Mouse (Mus musculus): ENCODE measurements at regions not wholly inside any gene's neighbourhood (a gene's known extent, or its start where the extent isn't known, plus 50 kb on each side); places are given as distances from the start of the nearest gene placed in this dataset. TPM values are rescaled to one million over a fixed set of nuclear protein-coding genes. Genes with fewer than 3 reads are reported as not detected.

- Histone ChIP-seq H3K36me3 (no peaks in the 10 kb centered on the region), H3K9ac (no peak overlapping the region), H3K4me2 (no peak overlapping the region), H3K9me3 (replicated peaks) (no peaks in the 10 kb centered on the region), H3K27ac (peak overlapping the region; percentile 52), H3K4me1 (peaks cover 15% of the 10 kb centered on the region; the same call in 1 of the 2 replicates), H3K27me3 (no peaks in the 10 kb centered on the region), H3K4me3 (replicated peaks) (no peak overlapping the region)
- 78% methylated on average over 7 of the region's 7 CpGs for WGBS
- ATAC-seq (replicated peaks; ENCODE audit: low FRiP score) = no peak
Observed at GRCm38 (mm10) chr16:92903486-92903885, 77.5 kb upstream of the Runx1 start.

- Histone ChIP-seq H3K4me1 (peaks cover 8% of the 10 kb centered on the region; the same call in 1 of the 2 replicates), H3K27ac (no peak overlapping the region), H3K36me3 (no peaks in the 10 kb centered on the region), H3K27me3 (0 out of 2 replicates have a peak, but pooled peaks cover 3% of the 10 kb centered on the region), H3K4me3 (replicated peaks) (no peak overlapping the region), H3K4me2 (no peak overlapping the region), H3K9me3 (replicated peaks) (no peaks in the 10 kb centered on the region), H3K9ac (no peak overlapping the region)
- ATAC-seq (replicated peaks; ENCODE audit: low FRiP score) = no peak
- 83% methylated on average over 1 of the region's 1 CpGs for WGBS
Observed at GRCm38 (mm10) chr16:92899704-92900103, 73.8 kb upstream of the Runx1 start.

GRCm38 (mm10) chr16:92891741-92892140, 65.8 kb upstream of the Runx1 start:
- Histone ChIP-seq H3K27me3 (peaks cover 12% of the 10 kb centered on the region), H3K9ac (no peak overlapping the region), H3K9me3 (replicated peaks) (no peaks in the 10 kb centered on the region), H3K27ac (no peak overlapping the region), H3K4me3 (replicated peaks) (no peak overlapping the region), H3K36me3 (no peaks in the 10 kb centered on the region), H3K4me2 (no peak overlapping the region), H3K4me1 (peaks cover 5% of the 10 kb centered on the region)
- WGBS = 84% methylated on average over 2 of the region's 2 CpGs
- ATAC-seq (replicated peaks; ENCODE audit: low FRiP score) = no peak

- no peak overlapping the region for H3K4me2 ChIP-seq
- H3K36me3 ChIP-seq = no peaks in the 10 kb centered on the region
- no peak overlapping the region for H3K9ac ChIP-seq
- peaks cover 5% of the 10 kb centered on the region for H3K4me1 ChIP-seq
- H3K4me3 ChIP-seq (replicated peaks) = no peak overlapping the region
- no peak overlapping the region for H3K27ac ChIP-seq
- no peaks in the 10 kb centered on the region for H3K9me3 ChIP-seq (replicated peaks)
- ATAC-seq (replicated peaks; ENCODE audit: low FRiP score) = no peak
- WGBS = 81% methylated on average over 3 of the region's 3 CpGs
- peaks cover 12% of the 10 kb centered on the region for H3K27me3 ChIP-seq
Observed at GRCm38 (mm10) chr16:92890713-92891112, 64.8 kb upstream of the Runx1 start.

- Histone ChIP-seq H3K9ac (no peak overlapping the region), H3K27me3 (peaks cover 7% of the 10 kb centered on the region), H3K4me1 (peaks cover 5% of the 10 kb centered on the region), H3K27ac (no peak overlapping the region), H3K4me2 (no peak overlapping the region), H3K4me3 (replicated peaks) (no peak overlapping the region), H3K9me3 (replicated peaks) (no peaks in the 10 kb centered on the region), H3K36me3 (no peaks in the 10 kb centered on the region)
- WGBS = 76% methylated on average over 10 of the region's 10 CpGs
- ATAC-seq (replicated peaks; ENCODE audit: low FRiP score) = no peak
Observed at GRCm38 (mm10) chr16:92889537-92889936, 63.6 kb upstream of the Runx1 start.

- H3K27ac ChIP-seq = no peak overlapping the region
- no peak overlapping the region for H3K9ac ChIP-seq
- H3K36me3 ChIP-seq = no peaks in the 10 kb centered on the region
- WGBS = 95% methylated on average over 3 of the region's 3 CpGs
- H3K4me1 ChIP-seq = peaks cover 4% of the 10 kb centered on the region
- H3K4me2 ChIP-seq = no peak overlapping the region
- no peak overlapping the region for H3K4me3 ChIP-seq (replicated peaks)
- H3K9me3 ChIP-seq (replicated peaks) = no peaks in the 10 kb centered on the region
- no peak for ATAC-seq (replicated peaks; ENCODE audit: low FRiP score)
- H3K27me3 ChIP-seq = peaks cover 1% of the 10 kb centered on the region; the same call in 1 of the 2 replicates
Observed at GRCm38 (mm10) chr16:92886226-92886625, 60.3 kb upstream of the Runx1 start.

GRCm38 (mm10) chr16:92883821-92884272, 57.9 kb upstream of the Runx1 start:
- no peak overlapping the region for H3K27ac ChIP-seq
- H3K4me2 ChIP-seq = no peak overlapping the region
- no peak overlapping the region for H3K9ac ChIP-seq
- no peaks in the 10 kb centered on the region for H3K36me3 ChIP-seq
- no peaks in the 10 kb centered on the region for H3K27me3 ChIP-seq
- WGBS = 41% methylated on average over 12 of the region's 12 CpGs
- no peaks in the 10 kb centered on the region for H3K9me3 ChIP-seq (replicated peaks)
- H3K4me1 ChIP-seq = peaks cover 4% of the 10 kb centered on the region
- ATAC-seq (replicated peaks; ENCODE audit: low FRiP score) = no peak; the same call in 1 of the 2 replicates
- H3K4me3 ChIP-seq (replicated peaks) = no peak overlapping the region

- H3K4me3 ChIP-seq (replicated peaks) = no peak overlapping the region
- ATAC-seq (replicated peaks; ENCODE audit: low FRiP score) = no peak
- no peaks in the 10 kb centered on the region for H3K27me3 ChIP-seq
- H3K9me3 ChIP-seq (replicated peaks) = no peaks in the 10 kb centered on the region
- H3K4me1 ChIP-seq = peaks cover 4% of the 10 kb centered on the region
- H3K4me2 ChIP-seq = no peak overlapping the region
- H3K9ac ChIP-seq = no peak overlapping the region
- no peak overlapping the region for H3K27ac ChIP-seq
- 88% methylated on average over 3 of the region's 3 CpGs for WGBS
- no peaks in the 10 kb centered on the region for H3K36me3 ChIP-seq
Observed at GRCm38 (mm10) chr16:92880356-92881043, 54.6 kb upstream of the Runx1 start.

- no peak overlapping the region for H3K9ac ChIP-seq
- H3K4me1 ChIP-seq = no peaks in the 10 kb centered on the region
- no peaks in the 10 kb centered on the region for H3K9me3 ChIP-seq (replicated peaks)
- H3K4me3 ChIP-seq (replicated peaks) = no peak overlapping the region
- H3K27me3 ChIP-seq = no peaks in the 10 kb centered on the region
- no peak overlapping the region for H3K27ac ChIP-seq
- WGBS = 85% methylated on average over 10 of the region's 10 CpGs
- ATAC-seq (replicated peaks; ENCODE audit: low FRiP score) = no peak
- no peak overlapping the region for H3K4me2 ChIP-seq
- H3K36me3 ChIP-seq = no peaks in the 10 kb centered on the region
Observed at GRCm38 (mm10) chr16:92878081-92878480, 52.1 kb upstream of the Runx1 start.

MicroRNAs encoded in the stretch of these regions (microRNA counts, 519-probe panel; counts per million panel counts)
- microRNA mmu-miR-802 = 31.7 counts per million

Small RNA genes in the stretch of these regions (microRNA-seq; reads per million reads assigned to microRNA genes)
- gene Gm28003 (not detected), gene Mir802 (6.5 reads per million, percentile 25 among the genes with 10 or more reads in this experiment)

All from kidney, embryonic 15.5 days (tissue).